Mouse (Mus musculus) limb, embryonic 15.5 days (tissue): ENCODE data around the gene Grpel1. TPM values are rescaled to one million over a fixed set of nuclear protein-coding genes. Genes with fewer than 3 reads are reported as not detected.

ENCODE experiments used
- ATAC-seq: fragments of 200-750 bp; cut with Nextera tagmentation; 2 replicates; pipeline ENCODE4 v1.8.0; 2017; ENCODE audit warnings: low read depth, moderate TSS enrichment; ENCODE audit not compliant: insufficient number of reproducible peaks, low FRiP score, low TSS enrichment
- H3K27ac ChIP-seq: fragments of 300-500 bp; sonication (generic); 2 replicates; pipeline ENCODE4 v1.5.1; 2015; ENCODE audit warnings: moderate library complexity, mild to moderate bottlenecking, inconsistent platforms
- H3K27me3 ChIP-seq: fragments of 300-500 bp; sonication (generic); 2 replicates; pipeline ENCODE4 v1.6.1; 2015; ENCODE audit warnings: inconsistent platforms
- H3K36me3 ChIP-seq: fragments of 300-500 bp; sonication (generic); 2 replicates; pipeline ENCODE4 v1.6.1; 2015; ENCODE audit warnings: inconsistent platforms
- H3K4me1 ChIP-seq: fragments of 300-500 bp; sonication (generic); 2 replicates; pipeline ENCODE4 v1.6.1; 2015; ENCODE audit warnings: inconsistent platforms
- H3K4me2 ChIP-seq: fragments of 300-500 bp; sonication (generic); 2 replicates; pipeline ENCODE4 v1.6.1; 2015; ENCODE audit warnings: mild to moderate bottlenecking, inconsistent platforms
- H3K4me3 ChIP-seq: fragments of 300-500 bp; sonication (generic); 2 replicates; pipeline ENCODE4 v1.5.1; 2015; ENCODE audit warnings: mild to moderate bottlenecking, inconsistent platforms
- H3K9ac ChIP-seq: fragments of 300-500 bp; sonication (generic); 2 replicates; pipeline ENCODE4 v1.6.1; 2015; ENCODE audit warnings: inconsistent platforms
- H3K9me3 ChIP-seq: fragments of 300-500 bp; sonication (generic); 2 replicates; pipeline ENCODE4 v1.6.1; 2016; ENCODE audit warnings: inconsistent platforms
- WGBS: fragments of 180-500 bp; shearing (Covaris S2); methylation state at CpG from one replicate; pipeline ENCODE4 v1.1.7; 2015; 5-methylcytosine and 5-hydroxymethylcytosine counted together
- polyA plus RNA-seq: library from polyadenylated mRNA; unstranded; fragments of >200 nt; fragmentation: Nextera tagmentation; extraction: Ambion mirVana; gene quantifications from 2 replicates; pipeline ENCODE4 v1.2.1, GENCODE M21; 2015

The Grpel1 gene
- polyA plus RNA-seq, 1 experiment from 2014 or later, result 48.8 TPM

GRCm38 (mm10) chr5:36445028-36445427, 19.8 kb upstream of the Grpel1 start:
- Histone ChIP-seq H3K9ac (no peak overlapping the region), H3K27ac (peak overlapping the region; percentile 30; the same call in 1 of the 2 replicates), H3K36me3 (no peaks in the 10 kb centered on the region), H3K27me3 (no peaks in the 10 kb centered on the region; the same call in none of the 2 replicates), H3K9me3 (no peaks in the 10 kb centered on the region), H3K4me2 (no peak overlapping the region), H3K4me1 (peaks cover 43% of the 10 kb centered on the region), H3K4me3 (no peak overlapping the region)
- no peak for ATAC-seq
- WGBS, result 19% methylated on average over 8 of the region's 8 CpGs

GRCm38 (mm10) chr5:36446166-36446890, 18.5 kb upstream of the Grpel1 start:
- no peaks in the 10 kb centered on the region for H3K9me3 ChIP-seq
- no peak overlapping the region for H3K27ac ChIP-seq
- H3K4me2 ChIP-seq, result no peak overlapping the region
- H3K4me3 ChIP-seq, result no peak overlapping the region
- H3K36me3 ChIP-seq, result no peaks in the 10 kb centered on the region
- no peak for ATAC-seq
- H3K27me3 ChIP-seq, result no peaks in the 10 kb centered on the region; the same call in none of the 2 replicates
- no peak overlapping the region for H3K9ac ChIP-seq
- peaks cover 35% of the 10 kb centered on the region for H3K4me1 ChIP-seq
- WGBS, result 38% methylated on average over 9 of the region's 9 CpGs

GRCm38 (mm10) chr5:36447872-36448271, 16.9 kb upstream of the Grpel1 start:
- Histone ChIP-seq H3K4me2 (no peak overlapping the region), H3K27me3 (no peaks in the 10 kb centered on the region; the same call in none of the 2 replicates), H3K9ac (no peak overlapping the region), H3K9me3 (no peaks in the 10 kb centered on the region), H3K27ac (no peak overlapping the region), H3K36me3 (no peaks in the 10 kb centered on the region), H3K4me1 (peaks cover 24% of the 10 kb centered on the region), H3K4me3 (no peak overlapping the region)
- WGBS, result 94% methylated on average over 12 of the region's 12 CpGs
- ATAC-seq, result no peak

- H3K4me3 ChIP-seq, result no peak overlapping the region
- no peak overlapping the region for H3K27ac ChIP-seq
- no peaks in the 10 kb centered on the region; the same call in none of the 2 replicates for H3K27me3 ChIP-seq
- H3K4me1 ChIP-seq, result peaks cover 13% of the 10 kb centered on the region
- no peak for ATAC-seq
- no peaks in the 10 kb centered on the region for H3K36me3 ChIP-seq
- no peak overlapping the region for H3K4me2 ChIP-seq
- H3K9ac ChIP-seq, result no peak overlapping the region
- WGBS, result 67% methylated on average over 6 of the region's 6 CpGs
- no peaks in the 10 kb centered on the region for H3K9me3 ChIP-seq
Observed at GRCm38 (mm10) chr5:36449710-36450358, 15.0 kb upstream of the Grpel1 start.

GRCm38 (mm10) chr5:36451119-36451518, 13.7 kb upstream of the Grpel1 start:
- 26% methylated on average over 10 of the region's 10 CpGs for WGBS
- Histone ChIP-seq H3K27ac (no peak overlapping the region), H3K4me1 (0 out of 2 replicates have a peak, but pooled peaks cover 3% of the 10 kb centered on the region), H3K9ac (no peak overlapping the region), H3K4me3 (no peak overlapping the region), H3K27me3 (no peaks in the 10 kb centered on the region; the same call in 1 of the 2 replicates), H3K36me3 (no peaks in the 10 kb centered on the region), H3K9me3 (no peaks in the 10 kb centered on the region), H3K4me2 (no peak overlapping the region)
- ATAC-seq, result no peak

- Histone ChIP-seq H3K9me3 (no peaks in the 10 kb centered on the region), H3K4me1 (0 out of 2 replicates have a peak, but pooled peaks cover 3% of the 10 kb centered on the region), H3K27me3 (no peaks in the 10 kb centered on the region), H3K36me3 (no peaks in the 10 kb centered on the region), H3K9ac (no peak overlapping the region), H3K4me2 (no peak overlapping the region), H3K27ac (no peak overlapping the region), H3K4me3 (no peak overlapping the region)
- WGBS, result 73% methylated on average over 10 of the region's 10 CpGs
- no peak for ATAC-seq
Observed at GRCm38 (mm10) chr5:36451872-36452389, 12.9 kb upstream of the Grpel1 start.

GRCm38 (mm10) chr5:36452821-36453220, 12.0 kb upstream of the Grpel1 start:
- Histone ChIP-seq H3K4me3 (no peak overlapping the region), H3K9me3 (no peaks in the 10 kb centered on the region), H3K9ac (no peak overlapping the region), H3K36me3 (no peaks in the 10 kb centered on the region), H3K4me1 (0 out of 2 replicates have a peak, but pooled peaks cover 3% of the 10 kb centered on the region), H3K27me3 (no peaks in the 10 kb centered on the region), H3K27ac (no peak overlapping the region), H3K4me2 (no peak overlapping the region)
- WGBS, result 82% methylated on average over 6 of the region's 6 CpGs
- ATAC-seq, result no peak

- WGBS, result 82% methylated on average over 4 of the region's 4 CpGs
- no peak for ATAC-seq
- H3K9me3 ChIP-seq, result no peaks in the 10 kb centered on the region
- 0 out of 2 replicates have a peak, but pooled peaks cover 3% of the 10 kb centered on the region for H3K4me1 ChIP-seq
- no peak overlapping the region for H3K4me2 ChIP-seq
- H3K9ac ChIP-seq, result no peak overlapping the region
- H3K4me3 ChIP-seq, result no peak overlapping the region
- H3K27ac ChIP-seq, result no peak overlapping the region
- H3K27me3 ChIP-seq, result 0 out of 2 replicates have a peak, but pooled peaks cover 7% of the 10 kb centered on the region
- no peaks in the 10 kb centered on the region for H3K36me3 ChIP-seq
Observed at GRCm38 (mm10) chr5:36457706-36458105, 7.1 kb upstream of the Grpel1 start.

GRCm38 (mm10) chr5:36458926-36459325, 5.9 kb upstream of the Grpel1 start:
- WGBS, result 17% methylated on average over 4 of the region's 4 CpGs
- ATAC-seq, result no peak
- Histone ChIP-seq H3K27ac (no peak overlapping the region), H3K4me1 (peaks cover 3% of the 10 kb centered on the region; the same call in 1 of the 2 replicates), H3K36me3 (no peaks in the 10 kb centered on the region), H3K27me3 (0 out of 2 replicates have a peak, but pooled peaks cover 7% of the 10 kb centered on the region), H3K9me3 (no peaks in the 10 kb centered on the region), H3K9ac (no peak overlapping the region), H3K4me3 (no peak overlapping the region), H3K4me2 (no peak overlapping the region)

GRCm38 (mm10) chr5:36460712-36461111, 4.1 kb upstream of the Grpel1 start:
- no peak overlapping the region for H3K4me3 ChIP-seq
- H3K27me3 ChIP-seq, result 0 out of 2 replicates have a peak, but pooled peaks cover 7% of the 10 kb centered on the region
- H3K4me1 ChIP-seq, result peaks cover 9% of the 10 kb centered on the region
- no peak overlapping the region for H3K4me2 ChIP-seq
- WGBS, result 72% methylated on average over 2 of the region's 2 CpGs
- no peak overlapping the region for H3K27ac ChIP-seq
- H3K9ac ChIP-seq, result no peak overlapping the region
- no peaks in the 10 kb centered on the region for H3K36me3 ChIP-seq
- H3K9me3 ChIP-seq, result no peaks in the 10 kb centered on the region
- ATAC-seq, result no peak

GRCm38 (mm10) chr5:36461231-36461630, 3.6 kb upstream of the Grpel1 start:
- H3K27me3 ChIP-seq, result 0 out of 2 replicates have a peak, but pooled peaks cover 7% of the 10 kb centered on the region
- H3K9ac ChIP-seq, result no peak overlapping the region
- H3K4me2 ChIP-seq, result no peak overlapping the region
- no peak for ATAC-seq
- H3K4me1 ChIP-seq, result peaks cover 14% of the 10 kb centered on the region
- H3K36me3 ChIP-seq, result no peaks in the 10 kb centered on the region
- no peak overlapping the region for H3K4me3 ChIP-seq
- no peak overlapping the region for H3K27ac ChIP-seq
- H3K9me3 ChIP-seq, result no peaks in the 10 kb centered on the region
- 52% methylated on average over 2 of the region's 2 CpGs for WGBS

GRCm38 (mm10) chr5:36462810-36463209, 2.0 kb upstream of the Grpel1 start:
- H3K27ac ChIP-seq, result no peak overlapping the region
- no peak overlapping the region for H3K9ac ChIP-seq
- H3K36me3 ChIP-seq, result peaks cover 5% of the 10 kb centered on the region; the same call in 1 of the 2 replicates
- H3K4me2 ChIP-seq, result no peak overlapping the region
- H3K27me3 ChIP-seq, result 0 out of 2 replicates have a peak, but pooled peaks cover 7% of the 10 kb centered on the region
- no peaks in the 10 kb centered on the region for H3K9me3 ChIP-seq
- no peak overlapping the region for H3K4me3 ChIP-seq
- peaks cover 19% of the 10 kb centered on the region for H3K4me1 ChIP-seq
- WGBS, result 19% methylated on average over 7 of the region's 7 CpGs
- no peak for ATAC-seq
